Mouse (Mus musculus): ENCODE measurements at regions not wholly inside any gene's neighbourhood (a gene's known extent, or its start where the extent isn't known, plus 50 kb on each side); places are given as distances from the start of the nearest gene placed in this dataset.

DNA sequence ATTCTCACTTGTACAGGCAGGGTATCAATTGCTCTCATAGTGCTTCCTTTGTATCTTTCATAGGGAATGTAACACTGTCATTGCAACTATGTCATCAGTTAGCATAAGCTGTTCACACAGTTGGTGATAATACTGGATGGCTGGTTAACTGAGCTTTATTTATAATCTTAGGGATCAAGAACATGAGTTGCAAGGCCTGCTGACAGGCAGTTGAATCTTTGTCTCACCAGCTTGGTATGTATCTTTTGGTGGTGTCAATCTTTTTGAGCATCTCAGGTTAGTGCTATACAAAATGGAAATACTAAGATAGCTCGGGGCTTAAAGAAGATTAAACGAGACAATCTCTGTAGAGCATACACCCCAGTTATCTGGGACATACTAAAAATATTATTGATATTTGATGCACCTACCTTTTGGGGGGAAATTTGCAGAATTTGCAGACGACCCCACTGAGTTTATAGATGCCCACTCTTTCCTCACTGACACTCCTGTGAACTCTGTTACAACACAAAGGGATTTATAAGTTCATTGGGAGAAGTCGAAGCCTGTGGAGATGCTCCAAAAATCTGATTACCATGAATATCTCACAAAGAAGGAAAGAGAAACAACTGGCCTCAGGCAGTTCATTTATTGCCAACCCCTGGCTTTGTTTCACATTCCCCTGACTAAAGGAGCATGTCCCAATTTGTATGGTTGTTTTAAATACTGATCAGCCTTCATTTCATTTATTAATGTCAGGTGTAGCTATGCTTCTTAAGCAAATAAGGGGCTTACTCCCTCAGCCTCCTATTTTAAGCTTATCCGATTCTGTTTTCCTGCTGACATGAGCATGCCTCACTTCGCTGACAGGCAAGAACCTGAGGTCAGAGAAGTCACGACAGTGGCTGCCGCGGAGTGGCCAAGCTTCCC, 193.5 kb downstream of the Fndc1 start:
- no peak for DNase-seq (ENCODE audit: low spot score in 2 of 2)

DNA sequence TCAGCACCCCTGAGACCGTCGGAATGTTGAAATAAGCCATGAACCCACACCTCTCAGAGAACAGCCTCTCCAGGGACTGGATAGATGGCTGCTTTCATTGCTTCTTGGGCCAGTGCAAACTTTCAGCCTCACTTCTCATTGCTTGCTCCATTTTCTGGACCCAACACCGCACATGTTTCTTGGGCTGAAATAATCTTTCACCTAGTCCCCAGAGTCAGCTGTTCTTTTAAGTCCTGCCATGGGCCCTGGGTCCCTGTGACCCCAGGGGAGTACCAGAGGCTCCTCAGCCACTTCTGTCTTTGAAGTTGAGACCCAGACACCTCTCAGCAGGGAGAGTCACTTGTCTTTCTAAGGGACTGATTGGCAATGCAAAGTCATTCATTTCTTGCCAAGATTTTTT, 201.4 kb downstream of the Fndc1 start:
- DNase-seq (ENCODE audit: low spot score in 2 of 2) = no peak

DNA sequence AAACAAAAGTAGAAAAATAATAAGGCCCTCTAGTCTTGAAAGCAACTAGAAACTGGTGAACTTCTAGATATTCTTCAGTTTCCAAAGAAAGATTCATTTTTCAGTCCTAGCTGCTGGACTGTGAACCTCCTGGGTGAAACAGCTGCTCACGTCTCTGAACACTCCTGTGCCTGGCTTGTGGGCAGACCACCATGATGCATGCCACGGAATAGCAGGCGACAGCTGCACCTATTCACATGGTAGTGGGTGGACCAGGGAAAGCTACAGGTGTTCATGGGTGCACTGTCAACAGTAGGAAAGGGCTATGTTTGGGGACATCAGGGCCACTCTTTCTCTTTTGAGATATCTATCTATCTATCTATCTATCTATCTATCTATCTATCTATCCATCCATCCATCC, 203.7 kb downstream of the Fndc1 start:
- DNase-seq (ENCODE audit: low spot score in 2 of 2) = no peak

DNA sequence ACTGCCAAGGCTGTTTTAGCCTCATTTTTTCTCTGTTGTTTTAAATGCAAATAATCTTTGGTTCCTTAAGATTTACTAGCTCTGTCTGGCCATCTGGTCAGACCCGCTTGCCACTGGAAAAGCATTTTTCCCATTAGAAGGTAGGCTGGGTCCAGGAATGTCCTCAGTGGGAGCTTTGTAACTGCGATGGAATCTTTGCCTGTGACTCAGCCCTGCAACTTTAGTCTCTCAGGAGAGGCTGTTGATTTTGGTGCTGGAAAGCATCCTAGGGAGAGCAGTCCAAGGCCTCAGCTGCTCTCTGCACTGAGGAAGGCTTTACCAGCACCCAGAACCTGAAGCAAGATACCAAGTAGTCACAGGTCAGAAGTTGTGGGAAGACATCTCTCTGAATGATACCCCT, 205.8 kb downstream of the Fndc1 start:
- DNase-seq (ENCODE audit: low spot score in 2 of 2) = no peak

DNA sequence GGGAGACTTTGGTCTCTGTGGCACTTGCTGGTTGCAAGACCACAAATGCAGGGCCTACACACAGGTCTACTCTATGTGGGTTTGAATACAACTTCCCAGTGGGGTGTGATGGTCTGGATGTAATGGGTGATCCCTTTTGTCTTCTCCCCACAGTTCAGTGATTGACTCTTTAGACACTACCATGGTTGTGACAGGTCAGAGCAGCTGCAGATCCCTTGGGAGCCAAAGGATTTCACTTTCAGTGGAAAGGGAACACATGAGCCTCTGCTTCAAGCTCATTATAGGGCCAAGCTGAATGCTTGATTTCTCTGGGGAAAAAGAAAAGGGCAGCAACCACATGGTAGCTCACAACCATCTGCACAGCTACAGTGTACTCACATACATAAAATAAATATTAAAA, 206.9 kb downstream of the Fndc1 start:
- no peak for DNase-seq (ENCODE audit: low spot score in 2 of 2)

DNA sequence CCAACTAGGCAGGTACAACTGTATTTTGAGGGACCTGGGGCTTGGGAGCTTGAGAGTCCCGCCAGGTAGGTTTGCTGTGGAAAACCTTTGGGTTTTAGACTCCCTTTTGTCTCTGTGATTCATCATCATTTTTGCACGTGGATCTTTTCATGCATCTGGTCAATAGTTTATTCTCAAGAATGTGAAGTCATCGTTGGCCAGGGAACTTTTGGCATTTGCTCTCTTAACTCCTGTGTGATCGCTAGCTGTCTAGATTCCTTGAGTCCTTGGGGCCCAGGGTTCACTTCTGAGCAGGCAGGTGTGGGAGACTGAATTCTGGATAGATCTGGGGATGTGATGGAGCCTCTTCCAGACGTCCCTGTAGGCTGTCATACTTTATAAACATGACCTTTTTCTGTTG, 207.5 kb downstream of the Fndc1 start:
- DNase-seq (ENCODE audit: low spot score in 2 of 2) = no peak

DNA sequence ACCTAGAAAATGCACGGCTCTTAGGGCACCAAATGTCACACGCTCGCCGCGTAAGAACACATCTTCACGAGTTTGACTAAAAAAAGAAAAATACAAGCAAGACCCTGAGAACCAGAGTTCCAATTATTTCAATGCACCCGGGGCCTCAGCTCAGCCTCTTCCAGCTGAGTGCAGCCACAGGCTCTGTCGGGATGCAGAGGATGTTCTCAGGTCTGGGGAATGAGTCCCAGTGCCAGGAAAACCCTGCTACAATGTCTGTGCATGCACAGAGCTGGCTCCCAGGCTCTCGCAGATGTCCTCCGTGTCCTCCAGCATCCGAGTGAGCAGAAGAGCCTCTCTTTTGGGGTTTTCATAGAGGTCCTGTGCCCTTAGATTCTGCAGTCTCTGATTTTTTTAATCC, 219.1 kb downstream of the Fndc1 start:
- no peak for DNase-seq (ENCODE audit: low spot score in 2 of 2)

DNA sequence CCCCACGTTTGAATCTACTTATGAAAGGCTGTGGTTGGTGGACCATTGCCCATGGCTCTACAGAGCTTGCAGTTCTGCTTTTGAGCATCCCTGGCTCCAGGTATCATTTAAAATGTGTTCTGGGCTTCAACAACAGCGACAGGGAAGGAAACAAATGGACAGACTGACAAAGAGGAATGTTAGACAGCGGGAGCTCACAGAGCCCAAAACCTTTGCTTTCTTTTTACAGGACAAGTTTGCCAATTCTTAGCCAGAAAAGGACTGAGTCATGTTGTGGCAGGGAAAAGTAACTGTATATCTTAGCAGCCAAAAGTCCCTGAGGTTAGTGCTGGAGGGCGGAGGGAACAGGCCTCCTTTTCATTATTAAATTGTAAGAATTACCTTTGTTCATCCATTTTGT, 219.7 kb downstream of the Fndc1 start:
- no peak for DNase-seq (ENCODE audit: low spot score in 2 of 2)

DNA sequence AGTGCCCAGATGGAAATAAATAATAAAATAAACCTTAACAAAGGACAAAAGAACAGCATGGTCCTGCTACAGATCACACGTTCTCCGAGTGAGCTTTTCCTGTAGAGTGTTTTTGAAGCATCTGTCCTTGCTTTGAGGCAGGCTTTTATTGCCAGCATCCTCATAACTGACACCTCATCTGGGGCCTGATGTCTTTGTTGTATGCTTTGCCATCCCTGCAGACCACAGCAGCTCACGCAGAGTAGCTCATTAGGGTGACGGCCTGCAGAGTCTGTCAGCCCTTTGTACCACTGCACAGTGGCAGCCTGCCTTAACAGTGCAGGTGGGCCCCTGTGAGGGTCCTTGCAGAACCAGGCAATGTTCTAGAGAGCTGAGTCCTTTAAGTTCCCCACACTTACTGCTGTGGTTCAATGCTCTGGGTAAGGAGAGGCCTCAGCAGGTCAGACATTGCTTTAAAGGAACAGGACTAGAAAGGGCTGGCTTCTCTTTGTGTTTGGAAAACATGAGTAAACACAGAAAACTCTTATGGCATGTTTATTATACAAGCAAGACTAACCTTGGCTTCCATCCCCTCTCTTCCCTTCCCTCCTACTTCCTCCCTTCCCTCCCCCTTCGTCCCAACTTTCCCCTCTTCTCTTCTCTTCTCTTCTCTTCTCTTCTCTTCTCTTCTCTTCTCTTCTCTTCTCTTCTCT, 219.7 kb upstream of the Unc93a2 start:
- no peak for DNase-seq (ENCODE audit: low spot score in 2 of 2)

DNA sequence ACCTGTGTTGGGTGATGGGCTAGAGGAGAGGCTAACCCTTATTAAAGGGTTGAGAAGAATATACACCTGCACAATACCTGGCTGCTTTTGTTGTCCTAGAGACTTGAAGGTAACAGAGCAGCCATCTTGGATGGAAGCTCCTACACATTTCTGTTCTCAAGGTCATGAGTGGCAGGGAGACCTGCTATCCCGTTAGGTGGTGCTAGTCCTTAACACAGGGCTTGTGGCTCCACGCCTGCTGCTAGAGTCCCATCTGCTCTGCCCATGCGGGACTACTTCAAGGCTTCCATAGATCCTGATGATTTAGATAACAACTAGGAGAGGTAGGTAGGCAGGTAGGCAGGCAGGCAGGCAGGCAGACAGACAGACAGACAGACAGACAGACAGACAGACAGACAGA, 218.8 kb upstream of the Unc93a2 start:
- DNase-seq (ENCODE audit: low spot score in 2 of 2) = no peak

DNA sequence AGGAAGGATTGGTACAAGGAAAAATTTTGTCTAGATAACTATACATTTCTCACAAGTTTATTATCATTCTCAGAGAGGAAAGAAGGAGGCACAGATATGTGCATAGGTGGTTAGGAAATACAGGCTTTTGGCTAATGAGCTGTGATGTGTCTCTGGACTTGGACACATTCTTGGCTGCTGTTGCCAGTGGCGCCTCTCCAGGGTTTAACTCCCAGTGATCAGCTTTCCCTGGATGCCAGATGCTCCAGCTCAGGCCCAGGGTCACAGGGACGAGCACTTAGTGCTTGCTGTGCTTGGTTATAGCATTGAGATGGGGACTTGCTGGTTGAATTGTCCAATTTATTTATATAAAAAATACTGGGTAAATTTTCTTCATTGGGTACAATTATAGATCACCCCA, 215.3 kb upstream of the Unc93a2 start:
- DNase-seq (ENCODE audit: low spot score in 2 of 2) = no peak

DNA sequence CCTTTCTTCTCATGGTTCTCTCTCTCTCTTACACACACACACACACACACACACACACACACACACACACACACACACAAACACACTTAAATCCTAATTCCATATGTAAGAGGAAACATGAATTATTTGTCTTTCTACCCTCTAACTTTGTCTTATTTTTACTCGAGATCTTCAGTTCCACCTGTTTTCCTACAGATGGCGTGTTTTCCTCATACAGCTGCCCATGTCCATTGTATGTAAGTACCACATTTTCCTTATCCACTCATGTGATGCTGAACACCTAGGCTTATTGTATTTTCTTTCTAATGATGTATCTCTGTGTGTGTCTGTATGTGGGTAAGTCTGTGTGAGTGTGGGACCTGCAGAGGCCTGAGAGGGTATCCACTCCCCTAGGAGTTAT, 212.2 kb upstream of the Unc93a2 start:
- DNase-seq (ENCODE audit: low spot score in 2 of 2) = no peak

DNA sequence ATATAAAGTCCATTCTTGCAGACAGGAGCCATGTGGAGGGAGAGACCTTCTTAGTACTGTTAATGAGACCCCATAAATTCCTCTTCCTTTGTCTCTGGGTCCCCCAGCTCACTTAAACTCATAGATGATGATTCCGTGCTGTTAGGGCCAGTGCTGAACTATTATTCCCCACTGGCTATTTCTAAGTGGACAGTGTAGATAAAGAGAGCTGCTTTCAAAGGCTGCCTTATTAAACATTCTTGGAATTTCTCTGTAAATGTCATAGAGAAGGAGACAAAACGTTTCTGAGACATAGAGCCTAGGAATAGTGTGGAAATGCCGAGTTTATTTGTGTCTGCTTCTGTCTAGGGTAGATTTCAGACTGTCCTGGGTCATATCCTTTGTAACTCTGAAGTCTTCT, 209.5 kb upstream of the Unc93a2 start:
- no peak for DNase-seq (ENCODE audit: low spot score in 2 of 2)

DNA sequence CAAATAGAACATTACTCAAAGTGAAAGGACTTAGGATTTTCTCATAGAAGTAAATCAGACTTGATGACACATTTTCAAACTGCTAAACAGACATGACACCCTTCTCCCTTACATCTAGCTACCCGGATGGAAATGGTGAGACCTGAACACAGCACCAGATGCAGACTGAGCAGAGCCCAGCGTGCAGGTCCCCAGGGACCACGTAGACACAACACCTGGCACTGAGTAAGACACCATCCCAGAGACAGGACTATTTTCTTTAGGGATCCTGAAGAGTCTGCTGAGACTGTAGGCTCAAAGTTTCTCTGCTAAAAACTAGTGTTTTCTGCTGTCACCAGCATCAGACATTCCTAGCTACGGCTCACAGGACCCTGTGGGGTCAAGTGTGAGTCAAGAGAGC, 207.2 kb upstream of the Unc93a2 start:
- DNase-seq (ENCODE audit: low spot score in 2 of 2) = no peak

DNA sequence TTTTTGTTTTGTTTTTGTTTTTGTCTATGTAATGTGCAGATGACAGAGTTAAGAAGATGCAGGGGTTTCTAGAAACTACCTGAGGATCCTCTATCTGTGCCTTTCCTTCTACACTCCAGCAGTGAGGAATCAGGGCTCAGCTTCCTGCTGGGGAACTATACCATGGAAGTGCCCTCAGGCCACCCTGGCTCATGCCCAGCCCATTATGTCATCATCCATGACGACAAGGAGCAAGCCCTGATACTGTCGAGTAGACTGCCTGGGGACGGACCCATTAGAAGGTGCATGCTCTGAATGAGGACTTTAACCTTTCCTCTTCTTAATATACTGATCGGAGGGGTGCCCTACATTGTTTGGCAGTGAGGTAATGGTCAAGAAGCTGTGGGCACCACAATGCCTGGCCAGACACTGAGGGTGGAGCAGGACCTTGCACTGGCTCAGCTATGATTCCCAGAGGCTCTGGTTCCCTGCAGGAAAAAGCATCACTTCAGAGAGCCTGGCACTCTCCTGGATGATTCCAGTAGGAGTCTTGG, 197.7 kb upstream of the Unc93a2 start:
- no peak for DNase-seq (ENCODE audit: low spot score in 2 of 2)

DNA sequence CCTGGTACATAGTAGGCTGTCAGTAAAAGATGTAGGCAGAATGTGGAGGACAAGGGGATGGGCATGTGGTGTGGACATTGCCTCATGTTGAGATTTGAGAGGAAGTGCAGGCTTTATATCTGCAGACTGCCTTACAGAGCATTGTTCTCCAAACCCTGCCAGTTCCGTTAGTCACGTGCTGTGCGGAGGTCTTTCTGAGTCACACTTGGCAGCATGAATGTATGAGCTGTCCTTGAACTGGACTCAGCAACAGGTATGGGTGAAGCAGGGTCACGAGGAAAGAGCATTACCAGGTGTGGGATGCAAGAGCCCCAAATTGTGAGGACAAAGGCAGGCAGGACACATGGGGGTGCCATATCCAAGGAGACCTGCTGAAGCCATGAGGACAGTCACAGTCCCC, 193.8 kb upstream of the Unc93a2 start:
- DNase-seq (ENCODE audit: low spot score in 2 of 2) = no peak

DNA sequence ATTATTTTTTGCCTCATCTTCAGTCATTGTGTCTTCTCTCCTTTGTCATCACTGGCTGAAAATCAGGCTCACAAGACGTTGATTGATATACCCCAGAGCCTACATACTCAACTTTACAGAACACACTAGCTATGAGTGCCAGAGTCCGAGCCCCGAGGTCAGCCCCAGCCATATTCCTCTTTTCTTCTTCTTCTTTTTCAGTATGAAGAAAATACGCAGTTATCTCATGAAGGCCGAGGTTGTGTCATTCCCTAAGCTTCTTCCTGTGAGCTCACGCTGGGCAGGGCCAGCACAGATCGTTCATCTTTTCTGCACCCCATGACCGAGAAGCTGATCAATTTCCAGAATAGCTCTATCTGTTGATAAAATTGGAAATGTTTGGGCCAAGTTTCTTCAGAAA, 192.7 kb upstream of the Unc93a2 start:
- no peak for DNase-seq (ENCODE audit: low spot score in 2 of 2)

DNA sequence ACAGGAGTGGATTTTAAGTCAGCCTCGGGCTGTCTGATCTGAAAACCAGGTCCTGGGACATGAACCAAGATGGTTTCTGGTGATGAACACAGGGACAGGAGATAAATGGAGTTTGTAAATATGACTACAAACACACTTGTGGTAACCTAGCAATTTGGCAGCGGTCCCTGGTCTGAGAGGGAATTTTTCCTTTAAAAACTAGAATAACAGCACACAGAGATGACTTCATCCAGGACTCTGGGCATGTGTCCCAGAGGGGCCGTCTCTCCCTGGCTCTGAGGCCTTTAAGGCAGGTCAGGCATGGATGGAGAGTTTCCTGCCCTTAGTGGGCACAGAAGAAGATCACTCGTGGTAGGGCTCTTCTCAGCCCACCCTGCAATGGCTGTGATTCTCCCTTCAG, 192.0 kb upstream of the Unc93a2 start:
- DNase-seq (ENCODE audit: low spot score in 2 of 2) = no peak

DNA sequence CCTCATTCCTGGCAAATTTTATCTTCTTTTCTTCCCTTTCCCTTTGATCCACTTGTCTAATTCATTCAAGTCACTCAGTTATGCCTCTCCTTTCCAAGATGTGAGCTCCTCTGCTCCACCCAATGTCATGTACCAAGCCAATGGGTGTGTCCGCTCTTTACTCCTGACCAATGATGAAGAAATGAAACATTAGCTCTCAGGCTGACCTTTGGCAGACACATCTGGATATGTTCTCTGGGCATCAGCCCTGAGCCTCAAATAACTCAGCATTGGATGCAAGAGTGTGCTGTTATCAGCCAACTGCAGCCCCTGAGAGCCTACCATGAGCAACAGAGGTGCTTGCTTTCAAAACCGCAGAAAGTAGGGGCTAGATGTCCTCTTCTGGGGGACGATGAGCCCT, 186.2 kb upstream of the Unc93a2 start:
- DNase-seq (ENCODE audit: low spot score in 2 of 2) = no peak

DNA sequence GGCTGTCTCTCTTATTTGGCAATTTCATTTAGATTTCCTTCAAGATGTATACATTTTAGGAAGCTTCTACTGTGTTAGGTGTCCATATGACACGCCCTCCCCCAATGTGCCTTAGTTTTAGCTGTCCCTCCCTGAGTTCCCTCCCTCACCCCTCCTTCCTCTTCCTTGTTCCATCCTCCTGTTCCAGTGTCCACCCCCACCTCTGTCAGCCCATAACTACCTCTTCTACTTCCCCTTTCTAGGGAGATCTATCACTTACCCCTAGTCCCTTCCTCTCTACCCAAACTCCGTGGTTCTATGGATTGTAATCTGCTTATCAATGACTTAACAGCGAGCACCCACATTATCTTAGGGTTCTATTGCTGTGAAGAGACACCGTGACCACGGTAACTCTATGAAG, 183.2 kb upstream of the Unc93a2 start:
- no peak for DNase-seq (ENCODE audit: low spot score in 2 of 2)

DNA sequence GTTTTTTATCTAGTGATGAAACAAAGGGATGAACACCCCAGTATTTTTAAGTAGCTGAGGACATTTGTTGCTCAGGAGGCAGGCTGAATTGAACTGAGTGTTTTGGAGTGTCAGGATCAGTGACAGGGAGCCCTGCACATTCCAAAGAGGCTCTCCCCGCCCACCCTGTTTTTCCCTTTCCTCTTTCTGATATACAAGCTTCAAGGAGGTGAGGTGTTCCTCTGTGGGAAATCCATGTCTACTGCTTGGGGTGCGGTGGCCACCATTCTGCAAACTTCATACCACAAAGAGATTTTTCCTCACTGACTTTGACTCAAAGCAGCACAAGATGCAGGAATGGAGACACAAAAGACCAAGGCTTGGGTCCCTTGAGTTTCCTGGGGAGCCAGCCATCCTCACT, 180.5 kb upstream of the Unc93a2 start:
- no peak for DNase-seq (ENCODE audit: low spot score in 2 of 2)

DNA sequence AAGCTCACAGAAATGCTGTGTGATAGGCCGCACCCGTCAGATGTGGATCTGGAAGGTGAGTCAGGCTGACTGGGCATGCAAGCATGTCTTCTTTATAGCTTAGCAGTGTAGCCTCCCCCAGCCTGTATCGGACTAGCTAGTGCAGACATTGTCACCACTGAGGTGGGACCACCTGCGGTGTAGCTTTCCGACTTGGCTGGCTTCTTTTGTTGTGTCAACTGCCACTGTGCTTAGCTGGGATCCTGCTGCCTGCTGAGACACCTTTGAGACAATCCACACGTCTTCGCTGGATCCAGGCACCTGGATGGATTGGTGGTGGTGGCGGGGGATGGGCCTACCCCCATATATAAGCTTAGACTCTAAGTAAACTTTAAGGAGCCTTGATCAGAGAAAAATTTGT, 177.7 kb upstream of the Unc93a2 start:
- DNase-seq (ENCODE audit: low spot score in 2 of 2) = no peak

DNA sequence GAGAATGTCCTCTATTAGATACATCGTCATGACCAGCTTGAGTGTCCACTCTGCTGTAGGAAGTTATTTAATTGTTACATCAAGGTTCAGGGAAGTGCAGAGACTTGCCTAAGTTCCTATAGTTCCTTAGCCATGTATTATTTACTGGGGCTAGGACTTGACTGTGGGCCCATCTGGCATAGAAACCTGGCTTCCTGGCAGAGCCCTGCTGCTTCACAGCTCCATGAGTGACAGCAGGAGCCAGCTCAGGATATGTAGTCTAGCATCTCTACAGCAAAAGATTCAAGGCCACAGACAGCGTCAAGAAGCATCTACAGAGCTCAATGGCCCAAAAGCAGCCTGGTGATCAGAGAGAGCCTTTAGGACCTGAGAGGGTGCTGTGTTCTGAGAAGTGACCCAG, 163.2 kb upstream of the Unc93a2 start:
- no peak for DNase-seq (ENCODE audit: low spot score in 2 of 2)

All from thymus, postnatal 10 days (tissue).